Mouse (Mus musculus): Measurements from ENCODE around the gene E330014E10Rik. TPM values are rescaled to one million over a fixed set of nuclear protein-coding genes. Genes with fewer than 3 reads are reported as not detected.
"Not testable (repeated sequence)": the region's sequence is repeated elsewhere in the genome, so short reads cannot be mapped to it uniquely, and the experiment has no call there.

The E330014E10Rik gene
- total RNA-seq (2021): not detected
- long read RNA-seq, experiment 1: 0 reads
- long read RNA-seq, experiment 2: 0 reads

- DNase-seq (ENCODE audit: low spot score in 2 of 2); H3K4me3 ChIP-seq; H3K27ac ChIP-seq: not testable (repeated sequence)
Measured at GRCm38 (mm10) chr5:95775690-95776089, at the start of gene E330014E10Rik. TSS of gene E330014E10Rik (plus strand) at chr5:95775990.

GRCm38 (mm10) chr5:95736073-95736472 is 39.7 kb upstream of the E330014E10Rik start, which contains the start of gene Gm7978:
TSS of gene Gm7978 (minus strand) at chr5:95736173.
- not testable (repeated sequence) for DNase-seq (ENCODE audit: low spot score in 2 of 2); H3K4me3 ChIP-seq; H3K27ac ChIP-seq

DNA sequence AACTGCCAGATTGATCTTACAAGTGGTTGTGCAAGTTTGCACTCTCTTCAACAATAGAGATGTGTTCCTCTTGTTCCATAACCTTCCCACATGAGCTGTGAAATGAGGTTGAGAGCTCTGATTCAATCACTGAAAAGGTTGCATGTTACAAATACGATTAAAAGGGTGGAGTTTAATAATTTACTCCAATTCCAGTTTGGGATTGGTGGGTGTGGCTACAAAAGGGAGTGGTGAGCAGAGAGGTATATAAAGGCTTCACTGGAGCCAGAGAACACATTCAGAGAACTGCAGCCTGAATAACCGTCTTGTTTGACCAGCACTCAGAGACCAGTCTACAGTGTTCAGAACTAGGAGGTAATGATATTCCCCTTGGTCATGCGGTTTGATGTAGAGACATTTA is 34.1 kb upstream of the E330014E10Rik start, which contains the start of gene Gm7982:
TSS of gene Gm7982 (plus strand) at position 301 of the 400 bp plus-strand sequence.
- DNase-seq (ENCODE audit: low spot score in 2 of 2); H3K27ac ChIP-seq; H3K4me3 ChIP-seq: not testable (repeated sequence)

DNA sequence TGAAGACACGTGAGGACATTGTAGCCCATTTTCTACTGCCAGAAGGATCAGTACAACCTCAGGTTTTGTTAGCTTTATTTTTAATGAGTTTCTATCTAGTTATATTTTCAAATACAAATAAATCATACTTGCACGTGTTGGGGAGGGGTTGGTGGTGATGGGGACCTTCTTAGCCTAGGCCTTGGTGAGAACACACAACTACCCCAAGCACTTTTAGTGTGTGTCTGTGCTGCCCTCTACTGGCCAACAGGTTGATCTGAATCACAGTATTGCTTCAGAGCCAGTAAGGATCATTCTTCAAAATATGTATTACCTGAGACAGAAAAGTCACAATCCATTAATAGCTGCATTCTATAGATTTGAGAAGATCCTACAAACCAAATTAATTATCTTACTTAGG is 35.1 kb downstream of the E330014E10Rik start:
- not testable (repeated sequence) for H3K4me3 ChIP-seq; H3K27ac ChIP-seq; DNase-seq (ENCODE audit: low spot score in 2 of 2)
- peak; percentile 41 for TF ChIP-seq CTCF (conservative IDR thresholded peaks at IDR 0.05)

- no peak overlapping the region for H3K27ac ChIP-seq
- no peak overlapping the region for H3K4me3 ChIP-seq
- no peak for DNase-seq (ENCODE audit: low spot score in 2 of 2)
- no peak for TF ChIP-seq CTCF (conservative IDR thresholded peaks at IDR 0.05)
Measured at GRCm38 (mm10) chr5:95836580-95836979, 60.8 kb downstream of the E330014E10Rik start.

- TF ChIP-seq CTCF (conservative IDR thresholded peaks at IDR 0.05): no peak
- H3K4me3 ChIP-seq: no peak overlapping the region
- H3K27ac ChIP-seq: no peak overlapping the region
- DNase-seq (ENCODE audit: low spot score in 2 of 2): no peak
Measured at GRCm38 (mm10) chr5:95854030-95854429, 78.2 kb downstream of the E330014E10Rik start.

Other genes with a start within 250 kb of the E330014E10Rik start
- gene Gm7971, start 181.1 kb upstream of the E330014E10Rik start, total RNA-seq (2021): not detected
- not detected for gene Gm7978, start 39.8 kb upstream of the E330014E10Rik start, total RNA-seq (2021)
- gene Gm7982, start 34.0 kb upstream of the E330014E10Rik start, total RNA-seq (2021): not detected
- not detected for gene Cxcl13, start 181.0 kb downstream of the E330014E10Rik start, total RNA-seq (2021)

Measured in layer of hippocampus, adult 2 months (tissue).